Mouse (Mus musculus): ENCODE data around the gene Zfp942. TPM values are rescaled to one million over a fixed set of nuclear protein-coding genes. Genes with fewer than 3 reads are reported as not detected.
"Not testable (repeated sequence)": the region's sequence is repeated elsewhere in the genome, so short reads cannot be mapped to it uniquely, and the experiment has no call there.

The Zfp942 gene
- 1 to 10 TPM; 5.4 to 6.9 TPM for total RNA-seq (2021)

- peak; percentile 57 for DNase-seq (ENCODE audit: low spot score)
- intact Hi-C loops (cut with DNase I), result loop anchor here (10.0 kb wide), 1 partner anchor 262 kb away; the partner anchor contains the start of gene Zfp994
These were observed at the start of gene Zfp942, which contains the start of gene Zfp943 for GRCm38 (mm10) chr17:21962107-21962907. Gene Zfp942, minus strand, starts transcription at chr17:21962464. Gene Zfp943, plus strand, starts transcription at chr17:21962552.

GRCm38 (mm10) chr17:21963302-21963701 is 1.0 kb upstream of the Zfp942 start:
- intact Hi-C loops (cut with DNase I), result loop anchor here (10.0 kb wide), 1 partner anchor 261 kb away; the partner anchor contains the start of gene Zfp994

GRCm38 (mm10) chr17:21909456-21910052 is 52.7 kb downstream of the Zfp942 start, which contains the start of gene Zfp995:
Gene Zfp995, minus strand, starts transcription at chr17:21909926.
- intact Hi-C loops (cut with DNase I), result not testable (repeated sequence)
- peak; percentile 58 for DNase-seq (ENCODE audit: low spot score)

More at GRCm38 (mm10) chr17:21963302-21963701, 1.0 kb upstream of the Zfp942 start:
- DNase-seq (ENCODE audit: low spot score), result no peak

- DNase-seq (ENCODE audit: low spot score), result no peak
- intact Hi-C loops (cut with DNase I), result no loop called here
These were observed 53.2 kb downstream of the Zfp942 start for GRCm38 (mm10) chr17:21909039-21909438.

Other genes with a start within 250 kb of the Zfp942 start
- 1 to 10 TPM; 7.3 to 7.4 TPM for gene Zfp229, start 231.7 kb downstream of the Zfp942 start, total RNA-seq (2021)
- gene Zfp820, start 116.7 kb downstream of the Zfp942 start, total RNA-seq (2021), result 1 to 10 TPM; 1.1 to 1.2 TPM
- 1 to 10 TPM; 1.3 to 1.7 TPM for gene Zfp995, start 52.5 kb downstream of the Zfp942 start, total RNA-seq (2021)
- gene Zfp943, start 88 bp upstream of the Zfp942 start, total RNA-seq (2021), result 10 to 100 TPM; 17.8 to 19.1 TPM
- 1 to 10 TPM; 1.0 to 1.5 TPM for gene Zfp947, start 203.7 kb upstream of the Zfp942 start, total RNA-seq (2021)

Data from heart, postnatal 25 days (tissue).